Mouse (Mus musculus) kidney, embryonic 15.5 days (tissue): Measurements from ENCODE around the gene Ypel3. TPM values are rescaled to one million over a fixed set of nuclear protein-coding genes. Genes with fewer than 3 reads are reported as not detected.
A peak's percentile ranks its signal among the peaks of the same experiment; 100 is the strongest.
"Not testable (repeated sequence)": the region's sequence is repeated elsewhere in the genome, so short reads cannot be mapped to it uniquely, and the experiment has no call there.

Experiments used
- ATAC-seq: fragments of 200-750 bp; cut with Nextera tagmentation; replicated peaks from 2 replicates; pipeline ENCODE4 v1.8.0; 2017; ENCODE audit warnings: moderate TSS enrichment; ENCODE audit not compliant: low FRiP score
- H3K27ac ChIP-seq: fragments of 300-500 bp; sonication (generic); 2 replicates; pipeline ENCODE4 v1.5.1; 2015; ENCODE audit warnings: mild to moderate bottlenecking, inconsistent platforms
- H3K27me3 ChIP-seq: fragments of 300-500 bp; sonication (generic); 2 replicates; pipeline ENCODE4 v1.6.1; 2015; ENCODE audit warnings: inconsistent platforms
- H3K36me3 ChIP-seq: fragments of 300-500 bp; sonication (generic); 2 replicates; pipeline ENCODE4 v1.6.1; 2015; ENCODE audit warnings: inconsistent platforms
- H3K4me1 ChIP-seq: fragments of 300-500 bp; sonication (generic); 2 replicates; pipeline ENCODE4 v1.6.1; 2015; ENCODE audit warnings: inconsistent platforms
- H3K4me2 ChIP-seq: fragments of 300-500 bp; sonication (generic); 2 replicates; pipeline ENCODE4 v1.6.1; 2015; ENCODE audit warnings: moderate library complexity, mild to moderate bottlenecking, inconsistent platforms
- H3K4me3 ChIP-seq: fragments of 300-500 bp; sonication (generic); replicated peaks from 2 replicates; pipeline ENCODE4 v1.5.1; 2015; ENCODE audit warnings: mild to moderate bottlenecking, inconsistent platforms
- H3K9ac ChIP-seq: fragments of 300-500 bp; sonication (generic); 2 replicates; pipeline ENCODE4 v1.6.1; 2015; ENCODE audit warnings: mild to moderate bottlenecking, inconsistent platforms
- H3K9me3 ChIP-seq: fragments of 300-500 bp; sonication (generic); replicated peaks from 2 replicates; pipeline ENCODE4 v1.6.1; 2016; ENCODE audit warnings: inconsistent platforms
- WGBS: fragments of 180-500 bp; shearing (Covaris S2); methylation state at CpG from one replicate; pipeline ENCODE4 v1.1.7; 2015; ENCODE audit warnings: mixed read lengths; 5-methylcytosine and 5-hydroxymethylcytosine counted together
- polyA plus RNA-seq: library from polyadenylated mRNA; unstranded; fragments of >200 nt; fragmentation: Nextera tagmentation; extraction: Ambion mirVana; gene quantifications from 2 replicates; pipeline ENCODE4 v1.2.1, GENCODE M21; 2015

Gene Ypel3
- 81.5 and 82.2 TPM in 2 replicates for polyA plus RNA-seq

DNA sequence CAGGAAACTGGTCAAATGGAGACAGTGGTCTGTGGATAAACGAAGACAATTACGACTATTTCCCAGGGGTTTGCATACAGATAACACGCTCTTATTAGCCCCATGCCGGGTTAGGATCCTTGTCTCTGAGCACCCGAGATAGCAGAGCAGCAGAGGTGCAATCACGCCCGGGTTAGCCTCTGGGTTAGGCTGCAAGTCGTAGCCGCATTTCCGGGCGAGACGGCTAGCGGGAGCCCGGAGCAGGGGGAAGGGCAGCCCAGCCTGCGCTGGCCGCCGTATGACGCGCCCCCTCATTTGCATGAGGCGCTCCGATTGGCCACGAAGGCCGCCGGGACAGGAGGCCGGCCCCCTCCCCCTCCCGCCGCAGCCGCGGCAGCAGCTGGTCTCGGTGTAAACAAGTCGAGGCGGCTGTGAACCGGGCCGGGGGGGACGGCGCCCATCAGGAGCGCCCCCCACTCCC, at the start of gene Ypel3:
Gene Ypel3 (plus strand): TSS at position 358 of the 460 bp plus-strand sequence.
- H3K4me1 ChIP-seq = peaks cover 48% of the 10 kb centered on the region
- no peaks in the 10 kb centered on the region for H3K27me3 ChIP-seq
- H3K9me3 ChIP-seq = no peaks in the 10 kb centered on the region
- ATAC-seq = peak; percentile 88
- peak within 1 kb of the TSS; percentile 91 for H3K9ac ChIP-seq
- under 1% methylated on average over 34 of the region's 37 CpGs for WGBS
- H3K4me2 ChIP-seq = peak within 1 kb of the TSS; percentile 98
- H3K4me3 ChIP-seq = peak within 1 kb of the TSS; percentile 85
- H3K36me3 ChIP-seq = peaks cover 31% of the 10 kb centered on the region
- peak within 1 kb of the TSS; percentile 85 for H3K27ac ChIP-seq

DNA sequence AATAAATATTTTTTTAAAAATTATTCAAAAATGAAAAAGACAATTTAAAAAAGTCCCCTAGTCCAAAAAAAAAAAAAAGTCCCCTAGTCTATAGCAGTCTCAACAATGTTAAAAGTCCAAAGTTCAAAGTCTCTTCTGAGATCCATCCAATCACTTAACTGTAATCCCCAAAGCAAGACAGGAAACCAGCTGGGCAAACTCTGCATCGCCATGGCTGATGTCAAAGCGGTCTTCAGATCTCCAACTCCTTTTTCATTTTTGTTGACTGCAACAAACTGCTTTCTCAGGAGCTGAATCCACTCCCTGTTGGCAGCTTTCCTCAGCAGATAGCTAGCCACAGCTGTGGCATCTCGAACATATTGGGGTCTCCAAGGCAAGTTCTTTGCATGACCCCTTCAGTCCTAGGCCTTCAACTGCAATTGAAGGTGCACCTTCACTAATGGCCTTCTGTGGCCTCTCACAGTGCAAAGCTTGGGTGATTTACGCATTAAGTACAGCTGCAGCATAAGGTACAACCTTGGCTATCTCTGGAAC, 46.4 kb upstream of the Ypel3 start:
- not testable (repeated sequence) for H3K36me3 ChIP-seq, H3K9ac ChIP-seq, H3K9me3 ChIP-seq, H3K4me1 ChIP-seq, H3K4me3 ChIP-seq, ATAC-seq, H3K27ac ChIP-seq, H3K27me3 ChIP-seq, H3K4me2 ChIP-seq
- WGBS = 77% methylated on average over 4 of the region's 4 CpGs

DNA sequence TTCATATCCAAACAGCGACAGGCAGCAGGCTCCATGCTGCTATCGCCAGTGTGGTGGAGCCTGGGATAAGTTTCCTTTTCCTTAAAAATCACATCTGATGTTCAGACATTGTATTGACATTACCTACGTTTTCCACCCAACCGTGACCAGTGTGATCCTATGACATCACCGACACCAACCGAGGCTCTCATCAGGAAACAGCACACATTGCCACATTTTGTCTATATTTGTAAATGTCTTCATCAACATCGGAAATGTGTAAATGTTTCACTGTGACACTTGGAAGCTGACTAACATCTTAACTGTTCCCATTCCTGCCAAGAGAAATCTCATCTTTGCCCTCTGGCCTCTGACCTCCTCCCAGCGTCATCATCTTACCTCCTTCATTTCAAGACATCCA, 40.6 kb upstream of the Ypel3 start:
- ATAC-seq = no peak
- H3K4me2 ChIP-seq = no peak overlapping the region
- no peaks in the 10 kb centered on the region for H3K27me3 ChIP-seq
- H3K9me3 ChIP-seq = no peaks in the 10 kb centered on the region
- H3K9ac ChIP-seq = no peak overlapping the region
- H3K4me1 ChIP-seq = peaks cover 4% of the 10 kb centered on the region; the same call in 1 of the 2 replicates
- H3K36me3 ChIP-seq = no peaks in the 10 kb centered on the region
- 76% methylated on average over 8 of the region's 8 CpGs for WGBS
- H3K4me3 ChIP-seq = no peak overlapping the region
- H3K27ac ChIP-seq = no peak overlapping the region

DNA sequence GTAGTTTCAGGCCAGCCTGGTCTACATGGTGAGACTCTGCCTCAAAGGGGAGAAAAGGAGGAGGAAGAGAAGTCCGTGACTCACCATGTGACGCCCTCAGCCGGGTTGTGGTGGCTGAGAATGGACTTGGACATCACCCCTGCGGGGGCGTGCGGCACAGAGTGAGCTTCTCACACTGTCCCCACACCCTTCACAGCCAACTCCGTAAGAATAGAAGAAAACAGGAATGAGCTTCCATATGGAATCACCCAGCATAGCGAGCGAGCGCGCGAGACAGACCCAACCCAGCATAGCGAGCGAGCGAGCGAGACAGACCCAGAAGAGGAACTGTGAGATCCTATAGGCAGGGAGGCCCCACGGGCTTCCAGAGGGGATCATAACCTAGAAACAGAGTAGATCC, 37.2 kb upstream of the Ypel3 start:
- WGBS = 83% methylated on average over 17 of the region's 17 CpGs
- no peak for ATAC-seq

DNA sequence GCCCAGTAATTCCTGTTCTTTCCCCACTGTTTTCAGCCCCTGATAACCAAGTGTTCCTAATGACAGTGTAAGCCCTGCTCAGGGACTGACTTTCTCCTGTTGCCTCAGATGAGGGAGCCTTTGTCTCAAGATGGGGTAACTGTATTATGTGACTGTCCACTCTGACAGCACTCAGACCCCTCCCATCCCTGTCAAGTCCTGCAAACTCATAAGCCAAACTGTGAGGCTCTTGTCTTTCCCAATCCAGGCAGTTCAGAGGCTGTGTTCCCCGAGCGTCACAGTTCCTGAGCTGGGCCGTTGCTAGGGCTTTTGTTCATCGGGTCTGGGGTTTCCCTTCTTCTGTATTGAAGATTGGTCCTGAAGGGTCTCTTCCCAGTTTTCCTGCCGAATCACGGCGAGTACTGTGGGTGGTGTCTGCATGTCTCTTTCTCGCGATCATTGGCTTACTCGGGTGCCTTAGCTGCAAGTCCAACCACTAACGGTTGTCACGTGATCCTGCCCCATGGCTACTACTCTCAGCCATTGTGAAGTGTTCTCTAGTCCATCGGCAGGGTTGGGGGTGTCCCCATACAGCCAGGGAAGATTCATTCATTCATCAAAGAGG, 36.5 kb upstream of the Ypel3 start:
- 85% methylated on average over 13 of the region's 13 CpGs for WGBS
- H3K36me3 ChIP-seq = no peaks in the 10 kb centered on the region
- no peak overlapping the region for H3K27ac ChIP-seq
- no peak overlapping the region for H3K4me3 ChIP-seq
- no peaks in the 10 kb centered on the region for H3K9me3 ChIP-seq
- no peak overlapping the region for H3K9ac ChIP-seq
- no peak for ATAC-seq
- no peak overlapping the region for H3K4me2 ChIP-seq
- H3K4me1 ChIP-seq = peaks cover 4% of the 10 kb centered on the region; the same call in 1 of the 2 replicates
- H3K27me3 ChIP-seq = no peaks in the 10 kb centered on the region

More for the DNA sequence above, 37.2 kb upstream of the Ypel3 start:
- no peaks in the 10 kb centered on the region for H3K36me3 ChIP-seq
- no peak overlapping the region for H3K4me3 ChIP-seq
- H3K27ac ChIP-seq = no peak overlapping the region
- H3K4me2 ChIP-seq = no peak overlapping the region
- H3K9ac ChIP-seq = no peak overlapping the region
- no peaks in the 10 kb centered on the region for H3K9me3 ChIP-seq
- H3K4me1 ChIP-seq = peaks cover 4% of the 10 kb centered on the region; the same call in 1 of the 2 replicates
- no peaks in the 10 kb centered on the region for H3K27me3 ChIP-seq

DNA sequence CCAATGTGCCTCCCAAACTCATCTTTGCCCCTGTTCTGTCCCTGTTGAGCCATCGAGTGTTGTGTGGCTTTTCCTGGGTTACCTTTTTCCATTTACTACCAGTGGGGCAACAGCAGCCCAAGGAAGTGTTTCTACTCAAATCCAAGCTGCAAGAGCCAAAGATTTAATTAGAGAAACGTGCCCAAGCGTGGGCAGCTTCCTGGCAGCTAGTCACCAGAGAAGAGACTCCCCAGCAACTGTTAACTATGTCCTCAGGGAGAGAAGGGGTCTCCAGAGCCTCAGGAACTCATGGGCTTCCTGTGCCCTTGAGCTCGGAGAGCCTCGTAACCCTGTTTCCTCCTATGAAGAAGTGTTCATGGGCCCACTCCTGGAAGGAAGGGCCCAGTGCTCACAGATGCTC, 35.8 kb upstream of the Ypel3 start:
- Histone ChIP-seq H3K9me3 (no peaks in the 10 kb centered on the region), H3K27me3 (no peaks in the 10 kb centered on the region), H3K36me3 (no peaks in the 10 kb centered on the region), H3K4me2 (no peak overlapping the region), H3K27ac (no peak overlapping the region), H3K9ac (no peak overlapping the region), H3K4me1 (peaks cover 4% of the 10 kb centered on the region; the same call in 1 of the 2 replicates), H3K4me3 (no peak overlapping the region)
- 69% methylated on average over 5 of the region's 5 CpGs for WGBS
- ATAC-seq = no peak

DNA sequence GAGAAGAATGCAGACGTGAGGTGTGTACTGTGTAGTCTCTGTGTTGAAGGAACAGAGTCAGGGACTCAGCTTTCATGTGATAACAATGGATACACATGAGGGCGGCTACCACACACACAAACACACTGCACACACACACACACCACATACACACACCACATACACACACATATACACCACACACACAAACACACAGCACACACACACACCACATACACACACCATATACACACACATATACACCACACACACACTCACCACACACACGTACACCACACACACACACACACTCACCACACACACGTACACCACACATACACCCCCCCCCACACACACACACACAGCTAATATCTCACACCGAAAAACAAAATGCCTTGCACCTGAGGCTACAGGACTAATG, 35.3 kb upstream of the Ypel3 start:
- ATAC-seq = no peak
- WGBS = 81% methylated on average over 5 of the region's 5 CpGs
- Histone ChIP-seq H3K9ac (no peak overlapping the region), H3K36me3 (no peaks in the 10 kb centered on the region), H3K4me1 (peaks cover 4% of the 10 kb centered on the region; the same call in 1 of the 2 replicates), H3K27me3 (no peaks in the 10 kb centered on the region), H3K27ac (no peak overlapping the region), H3K4me2 (no peak overlapping the region), H3K9me3 (no peaks in the 10 kb centered on the region), H3K4me3 (no peak overlapping the region)

DNA sequence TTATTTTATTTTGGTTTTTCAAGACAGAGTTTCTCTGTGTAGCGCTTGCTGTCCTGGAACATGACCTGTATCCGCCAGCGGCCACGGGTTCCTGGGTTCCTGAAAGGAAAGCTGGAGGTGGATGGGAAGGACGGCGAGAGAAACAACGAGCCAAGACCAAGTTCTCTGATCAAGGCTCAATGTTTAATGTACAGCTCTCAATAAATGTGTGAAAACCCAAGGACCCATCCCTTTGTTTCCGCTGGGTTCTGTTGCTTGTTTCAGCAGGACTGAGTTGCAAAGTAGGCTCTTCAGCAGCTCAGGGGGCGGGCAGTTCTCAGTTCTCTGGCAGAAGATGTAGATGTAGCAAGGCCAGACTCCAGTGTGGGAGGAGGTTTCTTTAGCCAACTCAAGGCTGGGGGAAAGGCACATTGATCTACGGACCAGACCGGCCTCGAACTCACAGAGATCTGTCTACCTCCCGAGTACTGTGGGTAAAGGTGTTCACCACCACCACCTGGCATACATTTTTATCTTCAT, 34.7 kb upstream of the Ypel3 start:
- H3K27me3 ChIP-seq = no peaks in the 10 kb centered on the region
- peaks cover 4% of the 10 kb centered on the region; the same call in 1 of the 2 replicates for H3K4me1 ChIP-seq
- no peak for ATAC-seq
- no peak overlapping the region for H3K9ac ChIP-seq
- 88% methylated on average over 13 of the region's 13 CpGs for WGBS
- H3K36me3 ChIP-seq = no peaks in the 10 kb centered on the region
- H3K9me3 ChIP-seq = no peaks in the 10 kb centered on the region
- H3K27ac ChIP-seq = no peak overlapping the region
- H3K4me3 ChIP-seq = no peak overlapping the region
- no peak overlapping the region for H3K4me2 ChIP-seq

DNA sequence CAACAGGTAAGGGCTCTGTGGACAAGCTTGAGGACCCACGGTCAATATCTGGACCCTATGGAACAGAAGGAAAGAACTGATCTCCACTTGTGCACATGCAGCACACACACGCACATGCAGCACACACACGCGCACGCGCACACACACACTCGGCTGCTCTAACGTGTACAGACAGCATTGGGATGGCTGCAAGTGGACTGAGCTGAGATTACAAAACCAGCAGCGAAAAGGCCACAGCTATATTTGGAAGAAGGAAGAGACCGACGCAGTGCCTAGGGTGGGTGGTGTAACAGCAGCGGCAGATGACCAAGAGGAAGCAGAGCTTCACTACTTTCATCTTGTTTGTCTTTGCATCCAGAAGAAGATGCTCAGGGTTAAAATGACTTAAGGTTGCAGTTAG, 30.7 kb upstream of the Ypel3 start:
- 88% methylated on average over 12 of the region's 12 CpGs for WGBS
- no peak overlapping the region for H3K27ac ChIP-seq
- H3K9me3 ChIP-seq = no peaks in the 10 kb centered on the region
- no peak overlapping the region for H3K4me3 ChIP-seq
- H3K27me3 ChIP-seq = no peaks in the 10 kb centered on the region
- H3K4me2 ChIP-seq = no peak overlapping the region
- H3K9ac ChIP-seq = no peak overlapping the region
- no peak for ATAC-seq
- no peaks in the 10 kb centered on the region for H3K4me1 ChIP-seq
- no peaks in the 10 kb centered on the region for H3K36me3 ChIP-seq

DNA sequence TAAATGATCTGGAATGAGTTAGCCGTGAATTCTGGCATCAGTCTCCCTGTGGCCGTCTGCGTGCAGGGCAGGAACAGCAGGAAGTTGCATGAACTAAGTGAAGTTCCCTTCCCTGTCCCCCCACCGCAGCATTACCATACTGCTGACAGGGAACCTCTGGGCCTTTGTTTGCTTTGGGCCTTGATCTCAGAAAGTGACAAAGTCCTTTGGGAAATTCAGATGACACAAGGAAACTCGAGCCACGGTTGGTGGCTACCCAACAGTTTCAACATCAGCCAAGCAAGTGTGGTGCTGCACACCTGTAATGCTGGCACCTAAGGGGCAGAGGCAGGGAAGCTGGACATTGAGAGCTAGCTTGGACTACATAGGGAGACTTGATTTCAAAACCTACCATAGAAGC, 30.0 kb upstream of the Ypel3 start:
- 34% methylated on average over 6 of the region's 6 CpGs for WGBS

DNA sequence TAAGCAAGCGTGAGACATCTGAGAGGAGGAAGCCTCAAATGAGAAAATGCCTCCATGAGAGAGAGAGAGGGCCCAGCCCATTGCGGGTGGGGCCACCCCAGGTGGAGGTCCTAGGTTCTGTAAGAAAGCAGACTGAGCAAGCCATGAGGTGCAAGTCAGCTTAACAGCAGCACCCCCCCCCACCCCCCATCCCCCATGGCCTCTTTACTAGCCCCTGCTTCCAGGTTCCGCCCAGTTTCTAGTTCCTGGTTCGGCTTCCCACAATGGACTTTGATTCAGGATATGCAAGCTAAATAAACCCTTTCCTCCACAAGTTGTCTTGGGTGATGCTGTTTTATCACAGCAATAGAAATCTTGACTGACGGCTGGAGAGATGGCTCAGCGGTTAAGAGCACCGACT, 27.9 kb upstream of the Ypel3 start:
- no peak for ATAC-seq
- Histone ChIP-seq H3K9ac (no peak overlapping the region), H3K4me1 (no peaks in the 10 kb centered on the region), H3K4me2 (no peak overlapping the region), H3K36me3 (no peaks in the 10 kb centered on the region), H3K4me3 (no peak overlapping the region), H3K27me3 (no peaks in the 10 kb centered on the region), H3K9me3 (no peaks in the 10 kb centered on the region), H3K27ac (no peak overlapping the region)
- WGBS = 73% methylated on average over 7 of the region's 7 CpGs

More for the DNA sequence above, 30.0 kb upstream of the Ypel3 start:
- no peaks in the 10 kb centered on the region for H3K4me1 ChIP-seq
- no peak for ATAC-seq
- no peak overlapping the region for H3K4me3 ChIP-seq
- no peaks in the 10 kb centered on the region for H3K36me3 ChIP-seq
- H3K9me3 ChIP-seq = no peaks in the 10 kb centered on the region
- no peak overlapping the region for H3K27ac ChIP-seq
- no peak overlapping the region for H3K9ac ChIP-seq
- H3K27me3 ChIP-seq = no peaks in the 10 kb centered on the region
- no peak overlapping the region for H3K4me2 ChIP-seq

DNA sequence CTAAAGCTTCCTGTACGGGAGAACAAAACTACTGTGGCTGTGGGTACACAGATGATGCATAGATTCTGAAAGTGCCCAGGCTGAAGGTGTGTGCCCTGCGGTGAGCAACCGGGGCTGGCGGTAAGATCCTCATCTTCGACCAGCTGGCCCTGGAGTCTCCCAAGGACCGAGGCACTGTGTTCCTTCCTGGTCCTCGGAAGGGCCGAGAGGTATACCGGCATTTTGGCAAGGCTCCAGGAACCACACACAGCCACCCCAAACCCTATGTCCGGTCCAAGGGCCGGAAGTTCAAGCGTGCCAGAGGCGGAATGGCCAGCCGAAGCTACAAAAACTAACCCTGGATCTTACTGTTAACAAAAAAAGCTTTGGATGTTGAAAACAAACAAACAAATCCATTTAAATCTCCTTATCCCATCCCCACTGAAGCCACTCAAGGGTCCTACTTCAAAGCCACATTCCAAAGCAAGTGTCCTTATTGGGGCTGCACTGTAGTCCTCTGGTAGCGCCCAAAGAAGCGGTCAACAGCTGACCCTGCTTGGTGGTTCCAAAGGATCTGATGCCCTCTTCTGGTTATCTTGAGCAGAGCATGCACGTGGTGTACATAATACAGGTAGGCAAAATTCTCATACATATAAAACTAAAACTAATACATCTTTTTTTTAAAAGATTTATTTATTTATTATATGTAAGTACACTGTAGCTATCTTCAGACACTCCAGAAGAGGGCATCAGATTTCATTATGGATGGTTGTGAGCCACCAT, 27.0 kb upstream of the Ypel3 start:
- Histone ChIP-seq H3K9ac (no peak overlapping the region), H3K36me3 (no peaks in the 10 kb centered on the region), H3K4me1 (peaks cover 5% of the 10 kb centered on the region), H3K27me3 (no peaks in the 10 kb centered on the region), H3K4me2 (no peak overlapping the region), H3K9me3 (no peaks in the 10 kb centered on the region), H3K27ac (no peak overlapping the region), H3K4me3 (no peak overlapping the region)
- ATAC-seq = no peak
- 93% methylated on average over 17 of the region's 17 CpGs for WGBS
